Comparison of ENCODE assay signal across 29 mouse cellular contexts in the genomic region with DNA sequence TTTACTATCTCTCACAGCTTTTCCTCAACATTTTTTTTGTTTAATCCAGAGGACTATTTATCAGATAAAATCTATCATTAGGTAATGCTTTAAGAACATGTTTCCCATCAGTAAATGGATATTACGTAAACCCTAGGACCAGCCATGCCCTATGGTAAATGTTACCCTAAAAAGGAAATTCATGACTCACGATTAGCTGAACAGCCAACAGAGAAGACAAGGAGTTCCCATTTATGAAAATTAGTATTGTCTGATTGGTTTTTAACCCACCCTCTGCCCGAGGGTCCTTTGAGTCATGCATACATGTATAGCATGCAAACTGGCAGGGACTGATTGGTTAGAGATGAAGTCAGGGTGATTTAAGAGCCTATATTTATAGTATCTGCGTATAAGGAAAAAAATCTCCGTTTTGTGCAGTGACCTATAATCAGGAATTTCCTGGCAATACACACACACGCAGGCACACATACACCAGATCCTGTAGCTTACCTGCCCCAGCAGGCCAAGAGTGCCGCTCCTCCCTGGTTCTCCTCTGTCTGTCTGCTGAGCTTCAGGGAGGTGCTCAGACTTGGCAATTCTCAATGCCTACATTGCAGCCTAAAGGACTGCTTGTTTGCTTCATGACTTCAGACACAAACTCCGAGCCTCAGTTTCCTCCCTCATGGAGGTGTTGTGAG.
A peak's percentile ranks its signal among the peaks of the same experiment; 100 is the strongest.
DNase-seq lines count a peak whose midpoint lies in the region; ATAC-seq lines count a peak whose summit lies in the region.
"Had no signal": no experiment of that assay in that cellular context is flagged by ENCODE, and none has a peak within 500 bp of the region (broad histone marks: within the 10 kb centered on the region; RNA-seq: fewer than 3 reads in every experiment).

No protein-coding gene starts in this region.

- DNase-seq in embryonic facial prominence, embryonic 14.5 days (ENCODE audit: low spot score), result peak; percentile 18
- no peak for DNase-seq in embryonic facial prominence, embryonic 10.5 days (ENCODE audit: low spot score)
- DNase-seq in lung, postnatal 4 days, result no peak
- peak; percentile 70 for DNase-seq in 416B (ENCODE audit: low read depth)
- no peak for DNase-seq in embryo, embryonic 11 days
- DNase-seq: adrenal gland, adult 2 months; adrenal gland, postnatal 14 days; B cell, adult 2 months; cerebellum, adult 11 months; cerebellum, adult 2 months; cerebellum, adult 9-11 months; cerebellum, postnatal 25 days; gastrocnemius, postnatal 10 days; gastrocnemius, postnatal 36 days; heart, postnatal 10 days; heart, postnatal 36 days had no signal

- no peak overlapping the region for H3K9ac ChIP-seq in embryonic facial prominence, embryonic 14.5 days (ENCODE audit: low read depth, low read length)
- H3K9ac ChIP-seq in lung, embryonic 15.5 days, result no peak overlapping the region
- no peak overlapping the region for H3K9ac ChIP-seq in stomach, embryonic 16.5 days (ENCODE audit: low read length)
- no peak overlapping the region for H3K9ac ChIP-seq in kidney, embryonic 16.5 days (replicated peaks; ENCODE audit: low read length)
- H3K9ac ChIP-seq: embryonic facial prominence, embryonic 15.5 days; forebrain, embryonic 13.5 days; heart, embryonic 15.5 days; hindbrain, embryonic 13.5 days had no signal

- no peaks in the 10 kb centered on the region for H3K27me3 ChIP-seq in embryonic facial prominence, embryonic 14.5 days (replicated peaks; ENCODE audit: control insufficient read depth, insufficient read depth, low read length)
- no peaks in the 10 kb centered on the region for H3K27me3 ChIP-seq in embryonic facial prominence, embryonic 10.5 days (replicated peaks; ENCODE audit: low read depth, poor library complexity, severe bottlenecking)
- no peaks in the 10 kb centered on the region for H3K27me3 ChIP-seq in lung, embryonic 15.5 days
- no peaks in the 10 kb centered on the region for H3K27me3 ChIP-seq in stomach, embryonic 16.5 days (ENCODE audit: control insufficient read depth, insufficient read depth, low read length)
- no peaks in the 10 kb centered on the region for H3K27me3 ChIP-seq in kidney, embryonic 16.5 days (ENCODE audit: insufficient read depth, low read length)
- H3K27me3 ChIP-seq: CH12.LX; embryonic facial prominence, embryonic 15.5 days; forebrain, embryonic 13.5 days; heart, embryonic 15.5 days; hindbrain, embryonic 13.5 days had no signal

- no peak overlapping the region for H3K4me3 ChIP-seq in embryonic facial prominence, embryonic 14.5 days (ENCODE audit: low read depth, low read length)
- H3K4me3 ChIP-seq in embryonic facial prominence, embryonic 10.5 days, result no peak overlapping the region
- no peak overlapping the region for H3K4me3 ChIP-seq in lung, embryonic 15.5 days
- no peak overlapping the region for H3K4me3 ChIP-seq in stomach, embryonic 16.5 days (replicated peaks; ENCODE audit: low read length)
- no peak overlapping the region for H3K4me3 ChIP-seq in kidney, embryonic 16.5 days (ENCODE audit: low read length)
- H3K4me3 ChIP-seq: embryonic facial prominence, embryonic 15.5 days; forebrain, embryonic 13.5 days; heart, embryonic 15.5 days; hindbrain, embryonic 10.5 days; hindbrain, embryonic 13.5 days had no signal

- WGBS in embryonic facial prominence, embryonic 14.5 days, result 74% methylated on average over 8 of the region's 8 CpGs
- 91% methylated on average over 8 of the region's 8 CpGs for WGBS in embryonic facial prominence, embryonic 10.5 days
- WGBS in lung, embryonic 15.5 days, result 70% methylated on average over 8 of the region's 8 CpGs
- 70% methylated on average over 8 of the region's 8 CpGs for WGBS in stomach, embryonic 16.5 days
- WGBS in kidney, embryonic 16.5 days, result 75% methylated on average over 8 of the region's 8 CpGs

- H3K27ac ChIP-seq in embryonic facial prominence, embryonic 14.5 days (replicated peaks; ENCODE audit: low read depth, low read length), result no peak overlapping the region
- no peak overlapping the region for H3K27ac ChIP-seq in embryonic facial prominence, embryonic 10.5 days (replicated peaks)
- H3K27ac ChIP-seq in lung, embryonic 15.5 days, result peak overlapping the region; percentile 33; the same call in 1 of the 2 replicates
- no peak overlapping the region for H3K27ac ChIP-seq in stomach, embryonic 16.5 days (ENCODE audit: low read length)
- H3K27ac ChIP-seq in kidney, embryonic 16.5 days (ENCODE audit: low read length), result no peak overlapping the region
- H3K27ac ChIP-seq: embryonic facial prominence, embryonic 15.5 days; forebrain, embryonic 13.5 days; heart, embryonic 15.5 days; hindbrain, embryonic 10.5 days; hindbrain, embryonic 13.5 days had no signal

- H3K4me1 ChIP-seq in embryonic facial prominence, embryonic 14.5 days (ENCODE audit: control insufficient read depth, insufficient read depth, low read length), result peaks cover 7% of the 10 kb centered on the region; the same call in 1 of the 2 replicates
- H3K4me1 ChIP-seq in embryonic facial prominence, embryonic 10.5 days, result peaks cover 17% of the 10 kb centered on the region
- H3K4me1 ChIP-seq in lung, embryonic 15.5 days, result peaks cover 27% of the 10 kb centered on the region
- peaks cover 14% of the 10 kb centered on the region; the same call in 1 of the 2 replicates for H3K4me1 ChIP-seq in stomach, embryonic 16.5 days (ENCODE audit: control insufficient read depth, insufficient read depth, low read length)
- peaks cover 6% of the 10 kb centered on the region; the same call in 1 of the 2 replicates for H3K4me1 ChIP-seq in kidney, embryonic 16.5 days (ENCODE audit: insufficient read depth, low read length)
- H3K4me1 ChIP-seq: embryonic facial prominence, embryonic 15.5 days; forebrain, embryonic 13.5 days; hindbrain, embryonic 10.5 days; hindbrain, embryonic 13.5 days had no signal

- H3K9me3 ChIP-seq in embryonic facial prominence, embryonic 14.5 days (ENCODE audit: control insufficient read depth, low read length), result no peaks in the 10 kb centered on the region
- no peaks in the 10 kb centered on the region for H3K9me3 ChIP-seq in embryonic facial prominence, embryonic 10.5 days
- no peaks in the 10 kb centered on the region for H3K9me3 ChIP-seq in lung, embryonic 15.5 days
- no peaks in the 10 kb centered on the region for H3K9me3 ChIP-seq in stomach, embryonic 16.5 days (replicated peaks; ENCODE audit: control insufficient read depth, low read length)
- H3K9me3 ChIP-seq in kidney, embryonic 16.5 days (ENCODE audit: low read length), result no peaks in the 10 kb centered on the region
- H3K9me3 ChIP-seq: embryonic facial prominence, embryonic 15.5 days; forebrain, embryonic 13.5 days; G1E; heart, embryonic 15.5 days; hindbrain, embryonic 10.5 days; hindbrain, embryonic 13.5 days had no signal

- no peak overlapping the region for H3K4me2 ChIP-seq in embryonic facial prominence, embryonic 14.5 days (ENCODE audit: low read depth, low read length)
- no peak overlapping the region for H3K4me2 ChIP-seq in lung, embryonic 15.5 days
- no peak overlapping the region for H3K4me2 ChIP-seq in stomach, embryonic 16.5 days (ENCODE audit: low read depth, low read length)
- H3K4me2 ChIP-seq in kidney, embryonic 16.5 days (replicated peaks; ENCODE audit: low read depth, low read length), result no peak overlapping the region
- H3K4me2 ChIP-seq: embryonic facial prominence, embryonic 15.5 days; forebrain, embryonic 13.5 days; heart, embryonic 11.5 days; heart, embryonic 15.5 days; hindbrain, embryonic 13.5 days had no signal

- no peak for ATAC-seq in embryonic facial prominence, embryonic 14.5 days (ENCODE audit: low read depth)
- ATAC-seq in lung, embryonic 15.5 days (ENCODE audit: borderline replicate concordance, extremely low read depth, low FRiP score, low TSS enrichment), result no peak
- peak; percentile 71; the same call in 1 of the 2 replicates for ATAC-seq in stomach, embryonic 16.5 days (ENCODE audit: insufficient read depth, low FRiP score)
- ATAC-seq in kidney, embryonic 16.5 days (ENCODE audit: low FRiP score, low TSS enrichment), result no peak
- ATAC-seq: forebrain, embryonic 13.5 days; forebrain, embryonic 16.5 days; hindbrain, embryonic 16.5 days had no signal

- H3K36me3 ChIP-seq in embryonic facial prominence, embryonic 14.5 days (ENCODE audit: control insufficient read depth, insufficient read depth, low read length), result no peaks in the 10 kb centered on the region
- H3K36me3 ChIP-seq in embryonic facial prominence, embryonic 10.5 days (replicated peaks), result no peaks in the 10 kb centered on the region
- H3K36me3 ChIP-seq in lung, embryonic 15.5 days, result no peaks in the 10 kb centered on the region
- no peaks in the 10 kb centered on the region for H3K36me3 ChIP-seq in stomach, embryonic 16.5 days (ENCODE audit: control insufficient read depth, insufficient read depth, low read length)
- no peaks in the 10 kb centered on the region for H3K36me3 ChIP-seq in kidney, embryonic 16.5 days (ENCODE audit: insufficient read depth, low read length)
- H3K36me3 ChIP-seq: embryonic facial prominence, embryonic 15.5 days; G1E; heart, embryonic 15.5 days; hindbrain, embryonic 10.5 days; hindbrain, embryonic 13.5 days had no signal

Comparison
In these comparisons a context has a peak if more than half of its experiments do, and no peak if none do; other contexts are left out.
1. DNase-seq: peak in embryonic facial prominence, embryonic 14.5 days (single experiment) and 416B (single experiment); none in embryonic facial prominence, embryonic 10.5 days (single experiment), lung, postnatal 4 days (0 of 2) and embryo, embryonic 11 days (single experiment).